Mouse (Mus musculus) liver, postnatal 0 days (tissue): ENCODE measurements at regions not wholly inside any gene's neighbourhood (a gene's known extent, or its start where the extent isn't known, plus 50 kb on each side); places are given as distances from the start of the nearest gene placed in this dataset.

Source experiments
- ATAC-seq: fragments of 200-750 bp; cut with Nextera tagmentation; 2 replicates; pipeline ENCODE4 v1.8.0; 2017; ENCODE audit warnings: mild to moderate bottlenecking, moderate library complexity
- DNase-seq: peaks from one replicate; pipeline ENCODE4 v3.0.0-alpha.2; 2016
- H3K27ac ChIP-seq: fragments of 300-500 bp; sonication (generic); 2 replicates; pipeline ENCODE4 v1.5.1; 2014; ENCODE audit warnings: antibody characterized with exemption, moderate library complexity, mild to moderate bottlenecking, low read depth
- H3K27me3 ChIP-seq: fragments of 300-500 bp; sonication (generic); 2 replicates; pipeline ENCODE4 v1.6.1; 2014; ENCODE audit warnings: low read length, control low read depth, mixed read lengths; ENCODE audit not compliant: insufficient read depth
- H3K36me3 ChIP-seq: fragments of 300-500 bp; sonication (generic); replicated peaks from 2 replicates; pipeline ENCODE4 v1.6.1; 2014; ENCODE audit warnings: mild to moderate bottlenecking, control low read depth, low read length, moderate library complexity, mixed read lengths; ENCODE audit not compliant: insufficient read depth
- H3K4me1 ChIP-seq: fragments of 300-500 bp; sonication (generic); 2 replicates; pipeline ENCODE4 v1.6.1; 2014; ENCODE audit warnings: antibody characterized with exemption, mild to moderate bottlenecking, control low read depth; ENCODE audit not compliant: insufficient read depth
- H3K4me2 ChIP-seq: fragments of 300-500 bp; sonication (generic); 2 replicates; pipeline ENCODE4 v1.6.1; 2014; ENCODE audit warnings: low read depth, mild to moderate bottlenecking, low read length, moderate library complexity, mixed read lengths
- H3K4me3 ChIP-seq: fragments of 300-500 bp; sonication (generic); 2 replicates; pipeline ENCODE4 v1.5.1; 2014; ENCODE audit warnings: low read depth, low read length
- H3K9ac ChIP-seq: fragments of 300-500 bp; sonication (generic); replicated peaks from 2 replicates; pipeline ENCODE4 v1.6.1; 2014; ENCODE audit warnings: mild to moderate bottlenecking, moderate library complexity
- H3K9me3 ChIP-seq: fragments of 300-500 bp; sonication (generic); 2 replicates; pipeline ENCODE4 v1.6.1; 2016; ENCODE audit warnings: mild to moderate bottlenecking, control low read depth, low read length, mixed read lengths
- CTCF ChIP-seq: sonication (generic); IDR thresholded peaks from 2 replicates; pipeline ENCODE4 v1.5.1; 2016; ENCODE audit warnings: antibody characterized with exemption, low read depth
- EP300 ChIP-seq: IDR thresholded peaks from 2 replicates; pipeline ENCODE4 v1.6.1; 2016; ENCODE audit warnings: antibody characterized with exemption, low read depth, mild to moderate bottlenecking
- WGBS: fragments of 180-500 bp; shearing (Covaris S2); extraction: QIAGEN DNeasy Blood & Tissue Kit; methylation state at CpG from one replicate; pipeline ENCODE4 v1.1.7; 2014; ENCODE audit not compliant: insufficient replicate concordance; 5-methylcytosine and 5-hydroxymethylcytosine counted together

DNA sequence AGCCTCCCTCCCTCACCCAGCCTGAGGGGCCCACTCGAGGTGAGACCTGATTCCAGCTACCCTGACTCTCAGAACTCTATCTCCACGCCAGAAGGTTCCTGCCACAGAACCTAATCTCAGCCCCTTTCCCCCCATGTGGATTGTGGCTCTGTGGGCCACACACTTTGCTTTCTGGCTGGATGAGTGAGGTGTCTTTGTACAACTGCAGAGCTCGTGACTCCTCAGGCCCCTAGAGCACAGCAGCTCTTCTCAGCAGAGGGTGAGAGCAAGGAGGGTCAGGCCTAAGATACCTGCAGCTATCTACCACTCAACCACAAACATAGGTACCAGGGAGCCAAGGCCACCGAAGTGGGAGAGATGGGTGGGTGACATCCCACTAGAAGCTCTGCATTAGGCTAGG, 93.2 kb downstream of the Fam53a start:
- peaks cover 44% of the 10 kb centered on the region for H3K27me3 ChIP-seq
- no peak overlapping the region for H3K9ac ChIP-seq
- WGBS = 54% methylated on average over 4 of the region's 4 CpGs

DNA sequence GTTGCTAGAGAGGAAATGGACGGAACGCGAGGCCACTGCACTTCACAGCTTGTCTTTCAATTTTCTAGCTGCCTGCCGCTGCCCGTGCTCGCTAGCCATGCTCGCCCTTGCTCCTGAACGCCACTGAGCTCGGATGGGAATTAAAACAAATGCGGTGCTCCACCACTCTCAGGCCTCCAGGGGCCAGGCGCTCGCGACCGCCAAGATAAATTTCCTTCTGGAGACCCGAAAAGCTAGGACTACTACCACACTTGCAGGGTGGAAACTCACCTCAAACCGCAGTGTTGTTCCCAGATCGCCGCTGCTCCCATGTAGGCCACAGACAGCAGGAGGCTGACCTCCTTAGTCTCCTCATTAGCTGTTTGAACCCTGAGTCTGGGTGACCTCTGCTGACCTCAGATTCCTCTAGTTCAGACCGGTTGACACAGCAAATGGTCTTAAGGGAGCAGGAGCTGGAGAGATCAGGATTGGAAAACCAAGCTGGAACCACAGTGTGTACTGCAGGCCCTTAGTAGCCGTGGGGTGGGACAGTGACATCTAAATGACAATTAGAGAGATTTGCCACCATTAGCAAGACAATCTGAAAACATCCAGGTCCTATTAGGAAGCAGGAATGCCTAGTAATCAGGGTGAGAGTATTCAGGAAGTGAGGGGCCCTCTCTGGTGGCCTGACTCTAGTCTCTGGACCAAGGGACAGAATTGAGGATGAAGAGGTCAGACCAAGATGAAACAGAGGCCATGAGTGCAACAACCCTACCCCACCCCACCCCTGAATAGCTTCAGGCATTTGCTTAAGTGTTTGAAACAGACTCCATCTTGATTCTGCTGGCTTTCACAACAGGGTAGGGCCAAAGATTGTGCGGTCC, 94.1 kb downstream of the Fam53a start:
- DNase-seq (no peak), ATAC-seq (no peak)
- no peak overlapping the region for H3K4me3 ChIP-seq
- peaks cover 44% of the 10 kb centered on the region for H3K27me3 ChIP-seq
- TF ChIP-seq EP300 = no peak
- TF ChIP-seq CTCF = no peak
- H3K4me1 ChIP-seq = no peaks in the 10 kb centered on the region
- H3K9me3 ChIP-seq = no peaks in the 10 kb centered on the region
- H3K9ac ChIP-seq = no peak overlapping the region
- no peaks in the 10 kb centered on the region for H3K36me3 ChIP-seq
- WGBS = 19% methylated on average over 21 of the region's 21 CpGs
- no peak overlapping the region for H3K4me2 ChIP-seq
- H3K27ac ChIP-seq = no peak overlapping the region

More for the DNA sequence above, 93.2 kb downstream of the Fam53a start:
- no peak for DNase-seq
- Histone ChIP-seq H3K9me3 (no peaks in the 10 kb centered on the region), H3K27ac (no peak overlapping the region), H3K4me2 (no peak overlapping the region), H3K4me1 (no peaks in the 10 kb centered on the region), H3K4me3 (no peak overlapping the region), H3K36me3 (no peaks in the 10 kb centered on the region)
- ATAC-seq = no peak
- TF ChIP-seq CTCF = no peak
- no peak for TF ChIP-seq EP300

GRCm38 (mm10) chr5:33534345-33534744, 95.1 kb downstream of the Fam53a start:
- TF ChIP-seq CTCF = no peak
- TF ChIP-seq EP300 = no peak
- H3K27ac ChIP-seq = no peak overlapping the region
- H3K9ac ChIP-seq = no peak overlapping the region
- no peak for ATAC-seq
- H3K36me3 ChIP-seq = no peaks in the 10 kb centered on the region
- peaks cover 4% of the 10 kb centered on the region; the same call in 1 of the 2 replicates for H3K4me1 ChIP-seq
- no peaks in the 10 kb centered on the region for H3K9me3 ChIP-seq
- no peak overlapping the region for H3K4me3 ChIP-seq
- peaks cover 44% of the 10 kb centered on the region for H3K27me3 ChIP-seq
- WGBS = 6% methylated on average over 13 of the region's 13 CpGs
- H3K4me2 ChIP-seq = no peak overlapping the region
- DNase-seq = no peak

GRCm38 (mm10) chr5:33533185-33533584, 96.2 kb downstream of the Fam53a start:
- Histone ChIP-seq H3K36me3 (no peaks in the 10 kb centered on the region), H3K4me2 (no peak overlapping the region), H3K4me3 (no peak overlapping the region), H3K9ac (no peak overlapping the region), H3K9me3 (no peaks in the 10 kb centered on the region), H3K27ac (no peak overlapping the region), H3K27me3 (peaks cover 37% of the 10 kb centered on the region), H3K4me1 (peaks cover 5% of the 10 kb centered on the region; the same call in 1 of the 2 replicates)
- WGBS = 82% methylated on average over 4 of the region's 4 CpGs
- DNase-seq (no peak), ATAC-seq (no peak)
- TF ChIP-seq EP300 (no peak), CTCF (no peak)

DNA sequence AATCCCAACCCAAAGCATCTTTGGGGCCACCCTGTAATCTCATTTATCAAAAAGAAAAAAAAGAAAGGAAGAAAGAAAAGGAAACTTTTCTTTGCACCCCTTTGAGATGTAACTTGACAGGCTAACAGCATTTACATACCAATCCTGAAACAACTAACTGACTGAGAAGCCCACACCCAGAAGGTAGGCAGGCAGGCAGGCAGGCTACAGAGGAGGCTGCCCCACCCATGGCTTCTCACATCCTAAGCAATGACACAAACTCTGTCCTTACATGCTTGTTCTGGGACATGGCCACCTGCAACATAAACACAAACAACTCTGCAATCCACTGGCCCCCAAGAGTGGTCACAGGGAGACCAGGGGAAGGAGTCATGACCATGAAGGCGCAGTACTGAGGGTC, 97.5 kb upstream of the Nkx1-1 start:
- Histone ChIP-seq H3K27me3 (peaks cover 31% of the 10 kb centered on the region), H3K9ac (no peak overlapping the region)
- WGBS = 77% methylated on average over 1 of the region's 1 CpGs

DNA sequence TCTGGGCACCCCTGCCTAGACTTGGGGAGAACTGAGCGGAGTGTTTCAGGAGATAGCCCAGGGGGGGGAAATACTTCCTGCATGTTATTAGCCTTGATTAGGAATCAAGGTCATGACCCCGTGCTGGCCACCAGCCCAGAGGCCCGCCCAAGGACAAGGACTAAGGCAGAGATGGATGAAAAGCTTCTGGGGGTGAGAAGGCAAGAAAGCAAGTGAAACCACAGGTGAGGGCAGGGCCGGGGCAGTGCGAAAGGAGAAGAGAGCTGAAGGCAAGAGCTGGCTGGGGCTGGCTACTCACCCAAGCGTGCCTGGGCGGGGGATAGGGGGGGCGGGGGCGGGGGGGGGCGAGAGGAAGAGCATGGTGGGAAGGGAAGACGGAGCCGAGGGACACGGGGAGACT, 96.0 kb upstream of the Nkx1-1 start:
- Histone ChIP-seq H3K27me3 (peaks cover 23% of the 10 kb centered on the region), H3K9ac (no peak overlapping the region), H3K27ac (no peak overlapping the region), H3K4me1 (peaks cover 5% of the 10 kb centered on the region; the same call in 1 of the 2 replicates), H3K36me3 (no peaks in the 10 kb centered on the region), H3K4me3 (no peak overlapping the region), H3K4me2 (peak overlapping the region; percentile 35; the same call in 1 of the 2 replicates), H3K9me3 (no peaks in the 10 kb centered on the region)
- 31% methylated on average over 11 of the region's 13 CpGs for whole genome bisulfite sequencing
- no peak for ATAC-seq
- DNase-seq = peak; percentile 18
- TF ChIP-seq EP300 (no peak), CTCF (no peak)

More for the DNA sequence above, 97.5 kb upstream of the Nkx1-1 start:
- Histone ChIP-seq H3K36me3 (no peaks in the 10 kb centered on the region), H3K4me1 (peaks cover 5% of the 10 kb centered on the region; the same call in 1 of the 2 replicates), H3K4me3 (no peak overlapping the region), H3K27ac (no peak overlapping the region), H3K4me2 (no peak overlapping the region), H3K9me3 (no peaks in the 10 kb centered on the region)
- DNase-seq = no peak
- TF ChIP-seq EP300 = no peak
- TF ChIP-seq CTCF = no peak
- ATAC-seq = no peak
